8 mouse cellular contexts compared by ENCODE assay signal in the genomic region with DNA sequence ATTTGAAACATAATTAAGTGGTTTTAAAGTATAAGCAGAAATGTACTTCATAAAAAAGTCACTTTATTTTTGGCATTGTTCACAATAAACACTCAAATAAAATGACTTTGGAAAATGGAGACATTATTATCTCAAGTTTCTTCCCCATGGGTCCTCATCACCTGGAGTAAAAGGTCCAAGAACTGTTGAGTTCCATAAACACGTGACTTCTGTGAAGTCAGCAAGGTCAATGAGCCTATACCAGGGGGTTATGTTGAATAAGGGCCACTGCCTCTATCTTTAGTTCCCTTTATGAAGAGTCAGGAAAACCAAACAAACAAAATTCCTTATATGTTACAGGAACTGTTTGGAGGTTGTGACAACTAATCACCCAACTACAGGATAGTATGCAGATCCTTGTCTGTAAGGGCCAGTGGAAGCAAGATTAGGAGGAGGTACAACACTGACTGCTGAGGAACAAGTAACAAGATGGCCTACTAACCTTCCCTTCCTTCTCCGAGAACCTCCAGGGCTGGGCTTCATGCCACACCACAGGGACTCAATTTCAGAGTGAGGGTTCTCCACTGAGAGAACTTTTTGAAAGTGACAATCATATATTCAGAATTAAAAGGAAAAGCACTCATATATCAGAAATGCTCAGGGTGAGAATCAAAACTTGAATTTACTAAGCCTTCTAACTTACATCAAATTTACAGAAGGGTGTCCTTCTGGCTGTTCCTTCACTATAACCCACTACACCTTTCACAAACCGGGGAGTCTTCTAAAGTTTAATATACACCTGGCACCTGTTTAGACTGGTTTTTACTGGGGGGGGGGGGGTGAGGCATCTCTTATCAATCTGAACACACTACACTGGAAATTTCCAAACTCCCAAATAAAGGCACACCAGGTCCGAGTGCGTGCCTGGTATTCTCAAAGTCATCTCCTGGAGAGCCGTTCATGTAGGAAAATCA.
A peak's percentile ranks its signal among the peaks of the same experiment; 100 is the strongest.
DNase-seq lines count a peak whose midpoint lies in the region; ATAC-seq lines count a peak whose summit lies in the region.

No protein-coding gene starts in this region.

- H3K4me2 ChIP-seq in forebrain, embryonic 16.5 days (ENCODE audit: low read length) = peak overlapping the region; percentile 92
- H3K4me2 ChIP-seq in liver, embryonic 15.5 days = peak overlapping the region; percentile 86

- WGBS in heart, embryonic 10.5 days = 41% methylated on average over 6 of the region's 6 CpGs
- WGBS in forebrain, embryonic 16.5 days = 41% methylated on average over 6 of the region's 6 CpGs
- WGBS in liver, embryonic 15.5 days (ENCODE audit: insufficient replicate concordance) = 22% methylated on average over 6 of the region's 6 CpGs

- H3K27me3 ChIP-seq in heart, embryonic 10.5 days (ENCODE audit: insufficient read depth, poor library complexity, severe bottlenecking) = no peaks in the 10 kb centered on the region
- no peaks in the 10 kb centered on the region for H3K27me3 ChIP-seq in forebrain, embryonic 16.5 days (replicated peaks; ENCODE audit: control insufficient read depth, insufficient read depth, low read length)
- no peaks in the 10 kb centered on the region for H3K27me3 ChIP-seq in liver, embryonic 15.5 days

- peak overlapping the region; percentile 93 for H3K4me3 ChIP-seq in heart, embryonic 10.5 days
- H3K4me3 ChIP-seq in forebrain, embryonic 16.5 days (replicated peaks; ENCODE audit: low read length) = peak overlapping the region; percentile 67
- peak overlapping the region; percentile 90 for H3K4me3 ChIP-seq in liver, embryonic 15.5 days (replicated peaks)

- no peak for DNase-seq in heart, embryonic 10.5 days (ENCODE audit: low spot score)
- no peak for DNase-seq in heart, postnatal 25 days (ENCODE audit: low spot score)
- peak; percentile 60 for DNase-seq in MEL-GATA-1-ER (ENCODE audit: extremely low read depth, low read depth)
- DNase-seq in layer of hippocampus, postnatal 14 days (ENCODE audit: low spot score in 2 of 2) = no peak
- DNase-seq in kidney, postnatal 4 days = no peak

- no peak for ATAC-seq in forebrain, embryonic 16.5 days
- no peak for ATAC-seq in liver, embryonic 15.5 days (ENCODE audit: insufficient read depth)
- ATAC-seq in activated CD4-positive, CD25-positive, alpha-beta regulatory T cell, adult 4 months = no peak

- H3K9ac ChIP-seq in forebrain, embryonic 16.5 days (replicated peaks; ENCODE audit: low read depth, low read length) = peak overlapping the region; percentile 79; the same call in 1 of the 2 replicates
- H3K9ac ChIP-seq in liver, embryonic 15.5 days = peak overlapping the region; percentile 87

- H3K27ac ChIP-seq in heart, embryonic 10.5 days = peak overlapping the region; percentile 97
- H3K27ac ChIP-seq in forebrain, embryonic 16.5 days (ENCODE audit: low read length) = no peak overlapping the region
- peak overlapping the region; percentile 86; the same call in 1 of the 2 replicates for H3K27ac ChIP-seq in liver, embryonic 15.5 days (replicated peaks)

- H3K9me3 ChIP-seq in heart, embryonic 10.5 days = no peaks in the 10 kb centered on the region
- H3K9me3 ChIP-seq in forebrain, embryonic 16.5 days (ENCODE audit: control insufficient read depth, low read length) = no peaks in the 10 kb centered on the region
- H3K9me3 ChIP-seq in liver, embryonic 15.5 days (replicated peaks) = no peaks in the 10 kb centered on the region

- intact Hi-C loops in heart, postnatal 25 days (cut with DNase I) = loop anchor here (2.0 to 5.0 kb wide), 2 partner anchors 14 to 56 kb away; no protein-coding TSS in a partner anchor

- no peaks in the 10 kb centered on the region for H3K36me3 ChIP-seq in heart, embryonic 10.5 days
- H3K36me3 ChIP-seq in forebrain, embryonic 16.5 days (ENCODE audit: control insufficient read depth, insufficient read depth) = no peaks in the 10 kb centered on the region
- H3K36me3 ChIP-seq in liver, embryonic 15.5 days (replicated peaks) = no peaks in the 10 kb centered on the region

- peaks cover 7% of the 10 kb centered on the region; the same call in 1 of the 2 replicates for H3K4me1 ChIP-seq in heart, embryonic 10.5 days
- H3K4me1 ChIP-seq in forebrain, embryonic 16.5 days (replicated peaks; ENCODE audit: control insufficient read depth, insufficient read depth, low read length) = peaks cover 11% of the 10 kb centered on the region
- peaks cover 26% of the 10 kb centered on the region for H3K4me1 ChIP-seq in liver, embryonic 15.5 days (replicated peaks)
